Mouse (Mus musculus): ENCODE results near the gene Gm20817.
"Not testable (repeated sequence)": the region's sequence is repeated elsewhere in the genome, so short reads cannot be mapped to it uniquely, and the experiment has no call there.

The Gm20817 gene

DNA sequence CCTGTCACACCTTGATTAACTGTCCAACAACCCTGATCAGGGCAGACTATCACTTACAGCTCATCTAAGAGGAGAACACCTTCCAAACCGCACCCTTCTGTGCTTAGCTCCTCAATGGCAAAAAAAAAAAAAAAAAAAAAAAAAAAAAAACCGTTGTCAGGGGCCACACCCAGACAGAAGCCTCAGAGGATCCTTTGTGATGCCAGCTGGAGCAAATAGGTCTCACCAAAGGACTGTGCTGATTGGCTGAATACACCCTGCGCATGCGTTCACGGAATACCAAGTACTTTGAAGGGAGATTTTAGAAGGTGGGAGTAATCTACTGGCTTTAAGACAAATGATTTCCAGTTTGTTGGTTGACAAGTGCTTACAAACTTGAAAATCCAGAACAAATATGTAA is at the start of gene Gm20817:
Gm20817 (minus strand) TSS at position 101 of the 400 bp plus-strand sequence.
- not testable (repeated sequence) for DNase-seq (ENCODE audit: low spot score in 2 of 2)
